Mouse (Mus musculus): Measurements from ENCODE around the gene Erc2.
A peak's percentile ranks its signal among the peaks of the same experiment; 100 is the strongest.

Erc2 gene

DNA sequence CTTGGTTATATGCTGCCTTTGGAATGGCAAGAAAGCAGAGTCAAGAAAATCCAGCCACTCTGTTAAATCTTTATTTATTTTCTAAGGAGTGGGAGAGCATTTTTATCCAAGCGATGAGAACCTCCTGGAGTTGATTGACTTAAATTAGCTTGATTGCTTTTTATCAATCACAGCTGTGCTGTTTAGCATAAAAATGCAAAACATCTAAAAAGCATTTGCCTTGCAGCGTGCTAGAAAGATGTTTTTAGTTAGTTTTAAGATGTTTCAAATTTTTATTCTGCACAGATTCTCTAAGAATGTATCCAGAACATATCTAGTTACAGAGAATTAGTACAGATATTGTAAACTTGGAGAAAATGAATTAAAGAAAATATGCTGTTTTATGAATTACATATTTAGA, 315.7 kb downstream of the Erc2 start:
- no peak for DNase-seq (ENCODE audit: low spot score)

DNA sequence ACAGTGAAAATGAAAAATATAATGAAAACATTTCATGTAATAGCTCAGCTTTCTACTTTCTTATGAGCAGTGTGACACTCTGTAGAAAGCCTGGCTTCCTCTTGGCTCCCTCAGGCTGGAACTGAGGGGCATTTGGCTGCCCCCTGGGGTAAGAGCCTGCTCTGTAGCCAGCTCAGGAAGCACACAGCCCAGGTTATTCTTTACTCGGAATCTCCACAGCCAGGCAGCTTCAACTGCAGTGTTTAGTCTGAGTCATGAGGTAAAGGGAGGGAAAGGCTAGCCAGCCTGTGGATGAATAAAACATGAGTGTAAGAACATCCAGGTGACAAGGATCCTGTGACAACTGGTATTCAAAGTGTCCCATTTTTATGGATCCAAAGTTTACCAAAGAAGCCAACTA, 323.0 kb downstream of the Erc2 start:
- DNase-seq (ENCODE audit: low spot score), result no peak

GRCm38 (mm10) chr14:27946211-27946610, 324.0 kb downstream of the Erc2 start:
- no peak for DNase-seq (ENCODE audit: low spot score)

DNA sequence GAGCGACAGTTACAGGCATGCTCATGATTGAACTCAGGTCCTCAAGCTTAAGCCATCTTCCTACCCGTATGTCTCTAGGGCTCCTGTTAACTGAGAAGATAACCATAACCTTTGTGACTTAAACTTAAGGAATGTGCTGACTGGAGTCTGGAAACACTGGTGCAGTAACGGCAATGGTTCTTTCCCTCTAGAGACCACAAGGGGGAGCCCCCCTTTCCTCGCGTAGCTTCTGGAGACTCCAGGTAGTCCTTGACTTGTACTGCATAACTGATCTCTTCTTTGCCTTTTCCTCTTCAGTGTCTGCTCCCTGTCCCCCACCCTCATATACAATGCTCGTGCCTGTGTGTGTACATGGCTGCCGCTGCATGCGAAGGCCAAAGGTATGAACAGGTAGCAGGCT, 326.2 kb downstream of the Erc2 start:
- peak; percentile 51 for DNase-seq (ENCODE audit: low spot score)

DNA sequence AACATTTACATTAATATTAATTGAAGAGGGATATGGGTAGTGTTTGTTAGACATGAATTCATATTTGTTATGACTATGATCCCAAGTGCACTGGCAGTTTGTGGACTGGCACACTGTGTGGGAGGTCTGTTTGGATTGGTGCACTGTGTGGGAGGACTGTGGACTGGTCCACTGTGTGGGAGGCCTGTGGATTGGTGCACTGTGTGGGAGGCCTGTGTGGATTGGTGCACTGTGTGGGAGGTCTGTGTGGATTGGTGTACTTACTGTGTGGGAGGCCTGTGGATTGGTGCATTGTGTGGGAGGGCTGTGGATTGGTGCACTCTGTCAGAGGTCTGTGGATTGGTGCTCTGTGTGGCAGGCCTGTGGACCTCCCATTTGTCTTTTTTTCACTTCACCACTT, 331.6 kb downstream of the Erc2 start:
- DNase-seq (ENCODE audit: low spot score), result no peak

DNA sequence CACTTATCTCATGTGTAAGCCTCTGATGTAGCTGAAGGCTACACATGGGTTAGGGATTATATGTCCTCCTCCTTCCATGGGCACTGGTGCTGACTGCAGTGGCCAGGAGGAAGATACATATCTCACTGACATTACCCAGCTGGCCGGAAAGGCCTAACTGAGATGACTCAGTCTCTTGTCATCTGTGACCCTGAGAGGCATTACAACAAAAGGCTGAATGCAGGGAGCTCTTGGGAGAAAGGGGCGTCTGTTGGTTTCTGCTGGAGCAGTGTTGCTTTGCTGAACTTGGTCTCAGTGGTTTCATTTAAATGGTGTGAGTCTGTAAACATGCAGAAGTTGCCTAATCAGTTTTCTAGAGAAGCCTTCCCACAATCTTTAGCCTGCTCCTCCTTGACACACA, 334.6 kb downstream of the Erc2 start:
- DNase-seq (ENCODE audit: low spot score), result no peak

- no peak for DNase-seq (ENCODE audit: low spot score)
These were observed 351.5 kb downstream of the Erc2 start for GRCm38 (mm10) chr14:27973701-27974100.

- DNase-seq (ENCODE audit: low spot score), result no peak
These were observed 353.4 kb downstream of the Erc2 start for GRCm38 (mm10) chr14:27975661-27976060.

GRCm38 (mm10) chr14:27984758-27985157, 362.5 kb downstream of the Erc2 start:
- DNase-seq (ENCODE audit: low spot score), result no peak

DNA sequence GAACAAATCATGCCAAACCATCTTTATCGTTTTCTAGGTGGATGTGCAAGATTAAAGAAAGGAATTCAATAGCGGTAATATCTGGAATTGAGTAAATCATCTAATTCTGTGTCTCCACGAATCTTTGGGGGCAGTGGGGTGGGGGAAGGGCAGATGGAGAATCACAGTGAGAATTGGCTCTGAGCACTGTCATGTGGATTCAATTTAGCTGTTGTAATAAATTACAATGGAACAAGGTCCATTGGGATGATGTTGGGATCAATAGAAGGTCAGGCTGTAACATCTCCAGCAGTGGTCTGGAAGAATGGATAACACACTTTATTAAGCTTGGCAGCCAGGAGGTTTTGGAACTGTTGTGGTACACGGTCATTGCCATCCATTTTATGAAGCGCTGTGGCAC, 363.0 kb downstream of the Erc2 start:
- DNase-seq (ENCODE audit: low spot score), result peak; percentile 42

DNA sequence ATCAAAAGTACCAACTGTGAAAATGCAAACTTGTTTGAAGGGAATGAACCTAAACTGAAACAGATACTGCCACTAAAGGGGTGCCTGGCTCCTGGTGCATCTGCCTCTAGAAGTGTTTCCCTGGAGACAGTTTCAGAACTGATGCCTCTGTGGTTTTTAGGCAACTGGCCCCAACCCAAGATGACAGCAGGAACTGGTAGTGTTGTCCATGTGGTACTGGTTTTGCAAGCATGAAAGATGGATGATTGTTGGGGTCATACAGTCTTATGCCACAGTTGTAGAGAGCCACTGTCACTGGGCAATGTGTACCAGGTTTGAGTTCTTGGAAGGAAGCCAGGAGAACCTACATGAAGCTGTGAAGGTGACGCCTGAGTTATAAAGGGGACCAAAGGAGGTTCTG, 365.2 kb downstream of the Erc2 start:
- DNase-seq (ENCODE audit: low spot score), result no peak

- DNase-seq (ENCODE audit: low spot score), result no peak
These were observed 376.3 kb downstream of the Erc2 start for GRCm38 (mm10) chr14:27998551-27998950.

DNA sequence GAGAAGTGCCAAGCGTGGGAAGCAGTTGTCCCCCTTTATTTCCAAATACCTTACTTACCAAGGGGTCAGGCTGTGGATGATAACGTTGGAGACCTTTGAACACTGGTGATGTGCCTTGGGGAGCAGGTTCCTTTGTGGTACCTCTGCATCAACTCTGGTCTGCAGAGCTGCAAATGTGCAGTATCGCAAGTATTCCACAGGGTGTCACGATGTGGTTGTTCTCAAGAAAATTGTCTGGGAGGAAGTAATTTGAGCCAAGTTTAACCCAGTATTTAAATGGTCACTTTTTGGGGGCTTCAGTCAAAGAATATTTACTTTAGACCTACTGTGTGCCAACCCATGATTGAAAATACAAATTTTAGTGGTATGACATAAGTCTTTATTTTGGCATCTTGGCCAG, 381.8 kb downstream of the Erc2 start:
- peak; percentile 13 for DNase-seq (ENCODE audit: low spot score)

DNA sequence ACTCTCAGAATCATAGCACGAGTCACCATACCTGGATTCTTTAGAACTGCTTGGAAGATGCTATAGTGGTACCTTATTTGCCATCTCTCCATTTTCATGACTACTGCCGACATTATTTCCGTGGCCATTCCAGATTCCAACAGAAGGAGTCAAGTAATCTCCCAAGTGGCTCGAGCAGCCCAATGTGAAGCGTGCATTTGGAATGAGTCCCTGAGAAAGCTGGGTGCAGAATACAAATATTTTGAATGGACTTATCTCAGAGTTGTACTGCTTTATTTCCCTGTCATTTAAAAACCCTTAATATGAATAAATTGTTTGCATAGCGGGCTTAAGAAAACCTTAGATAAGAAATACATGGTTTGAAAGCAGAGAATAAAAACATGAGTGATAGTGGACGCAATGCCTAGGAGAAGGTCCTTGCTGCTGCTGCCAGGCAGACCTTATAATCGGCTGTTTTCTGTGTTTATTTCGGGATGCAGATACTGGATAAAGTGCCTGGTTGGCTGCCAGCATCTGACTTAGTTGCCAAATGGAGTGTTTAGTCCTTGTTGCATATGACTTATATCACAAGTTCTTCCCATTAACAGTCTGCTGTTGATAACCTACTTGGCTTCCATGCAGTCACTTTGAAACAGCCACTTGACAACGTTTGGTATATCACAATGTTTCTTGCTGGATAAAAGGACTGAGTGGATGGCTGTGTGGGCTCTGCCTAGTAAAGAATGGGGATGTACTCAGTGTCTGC, 388.5 kb downstream of the Erc2 start:
- no peak for DNase-seq (ENCODE audit: low spot score)

DNA sequence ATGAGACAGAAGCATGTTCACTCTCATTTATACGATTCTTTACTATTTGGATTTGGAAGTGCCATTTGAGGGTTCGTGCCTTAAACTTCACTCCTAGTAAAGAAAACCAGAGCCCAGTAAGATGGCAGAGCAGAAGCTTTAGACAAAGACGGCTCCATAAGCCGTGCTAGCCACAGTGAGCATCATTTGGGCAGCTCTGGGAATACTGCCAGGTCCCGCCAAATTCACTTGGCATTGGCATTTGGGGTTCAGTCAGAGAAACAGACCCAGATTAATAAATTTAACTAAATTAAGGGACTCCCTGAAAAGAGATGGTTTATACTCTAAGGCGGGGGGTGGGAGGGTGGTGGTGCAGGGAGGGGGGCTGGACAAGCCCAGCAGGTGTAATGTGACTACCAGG, 401.0 kb downstream of the Erc2 start:
- no peak for DNase-seq (ENCODE audit: low spot score)

- no peak for DNase-seq (ENCODE audit: low spot score)
These were observed 408.6 kb downstream of the Erc2 start for GRCm38 (mm10) chr14:28030870-28031269.

- DNase-seq (ENCODE audit: low spot score), result no peak
These were observed 412.8 kb downstream of the Erc2 start for GRCm38 (mm10) chr14:28035013-28035412.

GRCm38 (mm10) chr14:28043095-28043494, 420.9 kb downstream of the Erc2 start:
- DNase-seq (ENCODE audit: low spot score), result no peak

GRCm38 (mm10) chr14:28051646-28052045, 429.4 kb downstream of the Erc2 start:
- no peak for DNase-seq (ENCODE audit: low spot score)

DNA sequence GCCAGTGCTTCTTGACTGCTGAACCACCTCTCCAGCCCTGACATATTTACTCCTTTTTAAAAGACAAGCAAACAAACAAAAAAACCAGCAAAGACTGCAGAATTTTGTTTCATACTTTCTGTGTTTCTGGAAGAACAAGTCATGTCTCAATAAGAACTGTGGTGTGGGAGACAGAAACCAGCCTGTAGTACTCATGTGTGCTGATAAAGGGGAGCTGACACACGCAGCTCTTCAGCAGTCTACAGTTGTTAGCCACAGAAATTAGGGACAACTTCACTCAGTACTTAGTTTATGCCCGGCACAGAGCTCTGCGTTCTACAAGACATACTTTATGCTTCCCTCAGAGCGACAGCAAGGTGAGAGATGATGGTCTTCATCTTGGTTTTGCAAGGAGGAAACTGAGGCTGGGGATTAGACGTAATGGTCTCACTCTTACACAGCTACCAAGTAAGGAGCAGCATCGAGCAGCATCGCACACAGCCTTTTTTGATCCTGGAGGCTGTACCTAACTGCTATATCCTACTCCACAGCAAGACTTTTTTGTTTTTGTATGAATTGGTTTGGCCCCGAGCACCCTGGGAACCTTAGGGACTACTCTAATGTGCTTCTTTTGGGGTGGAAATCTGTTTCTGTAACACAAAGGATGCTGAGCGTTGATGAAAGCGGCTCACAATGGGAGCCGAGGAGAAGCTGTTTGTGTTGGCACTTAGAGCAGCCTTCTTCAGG, 435.1 kb downstream of the Erc2 start:
- no peak for DNase-seq (ENCODE audit: low spot score)

- DNase-seq (ENCODE audit: low spot score), result peak; percentile 37
These were observed 435.9 kb downstream of the Erc2 start for GRCm38 (mm10) chr14:28057885-28058860.

DNA sequence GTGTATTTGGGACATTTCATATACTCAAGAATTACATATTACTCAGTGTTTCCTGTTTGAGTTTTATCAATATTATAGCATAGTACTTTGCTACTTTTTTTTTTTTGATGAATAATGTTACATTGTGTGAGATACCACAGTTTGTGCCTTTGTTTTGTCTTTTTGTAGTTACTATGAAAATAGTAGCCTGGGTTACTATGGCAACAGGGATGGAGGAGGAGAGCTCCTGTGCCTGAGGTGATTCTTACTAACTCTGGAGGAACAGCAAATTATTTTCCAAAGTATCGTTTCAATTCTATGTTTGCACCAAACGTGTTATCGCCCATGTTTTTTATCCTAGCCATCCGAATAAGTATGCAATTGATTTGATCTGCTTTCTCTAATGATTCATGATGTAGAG, 438.7 kb downstream of the Erc2 start:
- no peak for DNase-seq (ENCODE audit: low spot score)

Measured in retina, embryonic 14.5 days (tissue).